26 mouse cellular contexts compared by ENCODE assay signal in genomic region chr1:191099772-191100291, GRCm38 (mm10). TPM values are rescaled to one million over a fixed set of nuclear protein-coding genes. Genes with fewer than 3 reads are reported as not detected.
DNase-seq lines count a peak whose midpoint lies in the region; ATAC-seq and TF ChIP-seq lines count a peak whose summit lies in the region.
"Had no signal": no experiment of that assay in that cellular context is flagged by ENCODE, and none has a peak within 500 bp of the region (broad histone marks: within the 10 kb centered on the region; RNA-seq: fewer than 3 reads in every experiment).

No protein-coding gene starts in this region.

- no peaks in the 10 kb centered on the region for H3K9me3 ChIP-seq in intestine, embryonic 15.5 days
- H3K9me3 ChIP-seq in intestine, embryonic 16.5 days (ENCODE audit: control insufficient read depth, low read length), result no peaks in the 10 kb centered on the region
- H3K9me3 ChIP-seq in limb, embryonic 12.5 days, result 0 out of 2 replicates have a peak, but pooled peaks cover 4% of the 10 kb centered on the region
- no peaks in the 10 kb centered on the region for H3K9me3 ChIP-seq in limb, embryonic 10.5 days (replicated peaks)
- no peaks in the 10 kb centered on the region; the same call in 1 of the 2 replicates for H3K9me3 ChIP-seq in midbrain, embryonic 11.5 days (ENCODE audit: control insufficient read depth, low read length)
- H3K9me3 ChIP-seq in midbrain, postnatal 0 days (ENCODE audit: low read length), result no peaks in the 10 kb centered on the region
- H3K9me3 ChIP-seq in limb, embryonic 15.5 days, result no peaks in the 10 kb centered on the region
- H3K9me3 ChIP-seq: embryonic facial prominence, embryonic 13.5 days; embryonic facial prominence, embryonic 15.5 days; forebrain, embryonic 10.5 days had no signal

- no peak for DNase-seq in limb, embryonic 10.5 days (ENCODE audit: low spot score)
- DNase-seq in midbrain, embryonic 11.5 days (ENCODE audit: low spot score, missing footprints), result peak; percentile 73
- no peak for DNase-seq in midbrain, postnatal 0 days (ENCODE audit: low spot score)
- no peak for DNase-seq in heart, adult 9 months (ENCODE audit: low spot score in 2 of 2)
- DNase-seq: adrenal gland, adult 2 months; adrenal gland, postnatal 10 days; adrenal gland, postnatal 25 days; B cell, adult 2 months; cerebellum, adult 11 months; cerebellum, adult 18-20 months; cerebellum, adult 8-10 months; cerebellum, adult 9-11 months; cerebellum, postnatal 14 days; cerebellum, postnatal 36 days; embryo, embryonic 11 days had no signal

- H3K9ac ChIP-seq in intestine, embryonic 15.5 days, result no peak overlapping the region
- no peak overlapping the region for H3K9ac ChIP-seq in intestine, embryonic 16.5 days (ENCODE audit: low read depth, low read length)
- H3K9ac ChIP-seq in limb, embryonic 12.5 days (replicated peaks), result no peak overlapping the region
- H3K9ac ChIP-seq in midbrain, embryonic 11.5 days (ENCODE audit: low read length), result no peak overlapping the region
- no peak overlapping the region for H3K9ac ChIP-seq in midbrain, postnatal 0 days (replicated peaks; ENCODE audit: low read length, poor library complexity, severe bottlenecking)
- no peak overlapping the region for H3K9ac ChIP-seq in limb, embryonic 15.5 days
- H3K9ac ChIP-seq: embryonic facial prominence, embryonic 15.5 days; forebrain, embryonic 12.5 days had no signal

- 72% methylated on average over 5 of the region's 5 CpGs for WGBS in intestine, embryonic 15.5 days
- 75% methylated on average over 5 of the region's 5 CpGs for whole genome bisulfite sequencing in intestine, embryonic 16.5 days
- WGBS in limb, embryonic 12.5 days, result 71% methylated on average over 5 of the region's 5 CpGs
- 72% methylated on average over 5 of the region's 5 CpGs for WGBS in limb, embryonic 10.5 days
- WGBS in midbrain, embryonic 11.5 days, result 80% methylated on average over 5 of the region's 5 CpGs
- WGBS in midbrain, postnatal 0 days, result 80% methylated on average over 5 of the region's 5 CpGs
- WGBS in limb, embryonic 15.5 days, result 45% methylated on average over 5 of the region's 5 CpGs

- ATAC-seq in intestine, embryonic 15.5 days, result no peak
- no peak for ATAC-seq in intestine, embryonic 16.5 days
- ATAC-seq in limb, embryonic 12.5 days (ENCODE audit: insufficient number of reproducible peaks, insufficient read depth, low FRiP score, low TSS enrichment, low read depth), result no peak
- ATAC-seq in midbrain, embryonic 11.5 days (ENCODE audit: low FRiP score), result no peak
- no peak for ATAC-seq in midbrain, postnatal 0 days (ENCODE audit: low FRiP score)
- ATAC-seq in limb, embryonic 15.5 days (ENCODE audit: insufficient number of reproducible peaks, low FRiP score, low TSS enrichment, low read depth), result no peak
- ATAC-seq: CD4-positive, CD25-positive, alpha-beta regulatory T cell, adult 4 months; forebrain, embryonic 14.5 days had no signal

- H3K4me2 ChIP-seq in intestine, embryonic 15.5 days (replicated peaks), result 0 out of 2 replicates have a peak overlapping the region, but pooled peaks have one; percentile 97
- no peak overlapping the region for H3K4me2 ChIP-seq in intestine, embryonic 16.5 days (ENCODE audit: low read depth, low read length)
- H3K4me2 ChIP-seq in limb, embryonic 12.5 days, result 0 out of 2 replicates have a peak overlapping the region, but pooled peaks have one; percentile 97
- no peak overlapping the region for H3K4me2 ChIP-seq in midbrain, embryonic 11.5 days
- no peak overlapping the region for H3K4me2 ChIP-seq in midbrain, postnatal 0 days (ENCODE audit: low read depth, low read length, poor library complexity, severe bottlenecking)
- H3K4me2 ChIP-seq in limb, embryonic 15.5 days, result 0 out of 2 replicates have a peak overlapping the region, but pooled peaks have one; percentile 1

- no peak overlapping the region for H3K27ac ChIP-seq in intestine, embryonic 15.5 days
- H3K27ac ChIP-seq in intestine, embryonic 16.5 days (ENCODE audit: low read length), result no peak overlapping the region
- no peak overlapping the region for H3K27ac ChIP-seq in limb, embryonic 12.5 days
- no peak overlapping the region for H3K27ac ChIP-seq in limb, embryonic 10.5 days
- no peak overlapping the region for H3K27ac ChIP-seq in midbrain, embryonic 11.5 days (ENCODE audit: low read depth, low read length)
- no peak overlapping the region for H3K27ac ChIP-seq in midbrain, postnatal 0 days (ENCODE audit: low read depth, low read length)
- H3K27ac ChIP-seq in limb, embryonic 15.5 days, result no peak overlapping the region
- H3K27ac ChIP-seq: embryonic facial prominence, embryonic 13.5 days; embryonic facial prominence, embryonic 15.5 days; forebrain, embryonic 10.5 days; forebrain, embryonic 12.5 days had no signal

- H3K36me3 ChIP-seq in intestine, embryonic 15.5 days, result no peaks in the 10 kb centered on the region
- no peaks in the 10 kb centered on the region for H3K36me3 ChIP-seq in intestine, embryonic 16.5 days (ENCODE audit: control insufficient read depth, insufficient read depth, low read length)
- no peaks in the 10 kb centered on the region for H3K36me3 ChIP-seq in limb, embryonic 12.5 days
- H3K36me3 ChIP-seq in limb, embryonic 10.5 days, result no peaks in the 10 kb centered on the region
- no peaks in the 10 kb centered on the region for H3K36me3 ChIP-seq in midbrain, embryonic 11.5 days (ENCODE audit: control insufficient read depth, insufficient read depth, low read length)
- no peaks in the 10 kb centered on the region for H3K36me3 ChIP-seq in midbrain, postnatal 0 days (ENCODE audit: insufficient read depth, low read length)
- H3K36me3 ChIP-seq in limb, embryonic 15.5 days, result no peaks in the 10 kb centered on the region
- H3K36me3 ChIP-seq: embryonic facial prominence, embryonic 13.5 days; embryonic facial prominence, embryonic 15.5 days; forebrain, embryonic 10.5 days; forebrain, embryonic 12.5 days had no signal

- no peak for TF ChIP-seq CTCF in midbrain, postnatal 0 days (IDR thresholded peaks at IDR 0.05)

- peaks cover 17% of the 10 kb centered on the region; the same call in 1 of the 2 replicates for H3K4me1 ChIP-seq in intestine, embryonic 15.5 days (replicated peaks)
- peaks cover 15% of the 10 kb centered on the region for H3K4me1 ChIP-seq in intestine, embryonic 16.5 days (ENCODE audit: control insufficient read depth, insufficient read depth, low read length)
- H3K4me1 ChIP-seq in limb, embryonic 12.5 days (replicated peaks), result peaks cover 22% of the 10 kb centered on the region
- peaks cover 30% of the 10 kb centered on the region for H3K4me1 ChIP-seq in limb, embryonic 10.5 days
- peaks cover 3% of the 10 kb centered on the region; the same call in 1 of the 2 replicates for H3K4me1 ChIP-seq in midbrain, embryonic 11.5 days (ENCODE audit: control insufficient read depth, insufficient read depth, low read length)
- H3K4me1 ChIP-seq in midbrain, postnatal 0 days (ENCODE audit: insufficient read depth, low read length), result 0 out of 2 replicates have a peak, but pooled peaks cover 4% of the 10 kb centered on the region
- H3K4me1 ChIP-seq in limb, embryonic 15.5 days, result peaks cover 27% of the 10 kb centered on the region

- H3K27me3 ChIP-seq in intestine, embryonic 15.5 days (replicated peaks), result peaks cover 10% of the 10 kb centered on the region
- H3K27me3 ChIP-seq in intestine, embryonic 16.5 days (replicated peaks; ENCODE audit: control insufficient read depth, insufficient read depth, low read length), result peaks cover 4% of the 10 kb centered on the region; the same call in 1 of the 2 replicates
- H3K27me3 ChIP-seq in limb, embryonic 12.5 days, result peaks cover 27% of the 10 kb centered on the region
- H3K27me3 ChIP-seq in limb, embryonic 10.5 days (ENCODE audit: low read depth, poor library complexity, severe bottlenecking), result peaks cover 33% of the 10 kb centered on the region
- H3K27me3 ChIP-seq in midbrain, embryonic 11.5 days (ENCODE audit: control insufficient read depth, insufficient read depth, low read length), result peaks cover 21% of the 10 kb centered on the region
- H3K27me3 ChIP-seq in midbrain, postnatal 0 days (ENCODE audit: insufficient read depth, low read length), result peaks cover 23% of the 10 kb centered on the region
- H3K27me3 ChIP-seq in limb, embryonic 15.5 days, result peaks cover 8% of the 10 kb centered on the region; the same call in 1 of the 2 replicates

- H3K4me3 ChIP-seq in intestine, embryonic 15.5 days (replicated peaks), result no peak overlapping the region
- H3K4me3 ChIP-seq in intestine, embryonic 16.5 days (ENCODE audit: low read length), result no peak overlapping the region
- H3K4me3 ChIP-seq in limb, embryonic 12.5 days (replicated peaks), result no peak overlapping the region
- no peak overlapping the region; the same call in 1 of the 2 replicates for H3K4me3 ChIP-seq in limb, embryonic 10.5 days
- no peak overlapping the region for H3K4me3 ChIP-seq in midbrain, embryonic 11.5 days (ENCODE audit: low read depth, low read length)
- H3K4me3 ChIP-seq in midbrain, postnatal 0 days (ENCODE audit: low read depth, low read length), result no peak overlapping the region
- no peak overlapping the region for H3K4me3 ChIP-seq in limb, embryonic 15.5 days
- H3K4me3 ChIP-seq: embryonic facial prominence, embryonic 15.5 days; erythroblast, embryonic 14.5 days; forebrain, embryonic 10.5 days; forebrain, embryonic 12.5 days had no signal

RNA-seq across cellular contexts. Expression of gene Batf3, which starts 2.2 kb away (rescaled TPM):
- polyA plus RNA-seq in intestine, embryonic 15.5 days (2015; fragmentation: Nextera tagmentation; extraction: Ambion mirVana), result 7.2 and 10.5 TPM in 2 replicates
- 8.4 and 9.0 TPM in 2 replicates for polyA plus RNA-seq in intestine, embryonic 16.5 days (2015; fragmentation: Nextera tagmentation; extraction: Ambion mirVana)
- 11.0 and 12.2 TPM in 2 replicates for polyA plus RNA-seq in limb, embryonic 12.5 days (2016; fragmentation: Nextera tagmentation; extraction: Ambion mirVana)
- 8.1 and 11.1 TPM in 2 replicates for polyA plus RNA-seq in limb, embryonic 10.5 days (2016; fragmentation: Nextera tagmentation; extraction: Ambion mirVana)
- polyA plus RNA-seq in midbrain, embryonic 11.5 days (2014; fragmentation: Nextera tagmentation; extraction: Ambion mirVana), result 2.9 and 3.5 TPM in 2 replicates
- 1.3 and 4.9 TPM in 2 replicates for total RNA-seq in midbrain, postnatal 0 days (2014; rRNA removed)
- polyA plus RNA-seq in midbrain, postnatal 0 days (2015; fragmentation: Nextera tagmentation; extraction: Ambion mirVana), result 1.3 and 1.6 TPM in 2 replicates
- 9.8 and 12.8 TPM in 2 replicates for polyA plus RNA-seq in limb, embryonic 15.5 days (2015; fragmentation: Nextera tagmentation; extraction: Ambion mirVana)
- polyA plus RNA-seq: CD4-positive, CD25-positive, alpha-beta regulatory T cell, adult 4 months had no signal

RNA-seq across cellular contexts. Expression of gene Nsl1, which starts 37.0 kb away (rescaled TPM):
- polyA plus RNA-seq in intestine, embryonic 15.5 days (2015; fragmentation: Nextera tagmentation; extraction: Ambion mirVana), result 17.0 and 18.8 TPM in 2 replicates
- polyA plus RNA-seq in intestine, embryonic 16.5 days (2015; fragmentation: Nextera tagmentation; extraction: Ambion mirVana), result 14.0 and 16.2 TPM in 2 replicates
- polyA plus RNA-seq in limb, embryonic 12.5 days (2016; fragmentation: Nextera tagmentation; extraction: Ambion mirVana), result 31.3 and 33.2 TPM in 2 replicates
- polyA plus RNA-seq in limb, embryonic 10.5 days (2016; fragmentation: Nextera tagmentation; extraction: Ambion mirVana), result 36.3 and 37.5 TPM in 2 replicates
- 21.9 and 22.8 TPM in 2 replicates for polyA plus RNA-seq in midbrain, embryonic 11.5 days (2014; fragmentation: Nextera tagmentation; extraction: Ambion mirVana)
- total RNA-seq in midbrain, postnatal 0 days (2014; rRNA removed), result 1.6 and 1.9 TPM in 2 replicates
- 1.8 and 1.9 TPM in 2 replicates for polyA plus RNA-seq in midbrain, postnatal 0 days (2015; fragmentation: Nextera tagmentation; extraction: Ambion mirVana)
- polyA plus RNA-seq in limb, embryonic 15.5 days (2015; fragmentation: Nextera tagmentation; extraction: Ambion mirVana), result 16.8 and 19.4 TPM in 2 replicates

RNA-seq across cellular contexts. Expression of gene Tatdn3, which starts 37.1 kb away (rescaled TPM):
- 11.9 and 12.6 TPM in 2 replicates for polyA plus RNA-seq in intestine, embryonic 15.5 days (2015; fragmentation: Nextera tagmentation; extraction: Ambion mirVana)
- 13.4 and 13.9 TPM in 2 replicates for polyA plus RNA-seq in intestine, embryonic 16.5 days (2015; fragmentation: Nextera tagmentation; extraction: Ambion mirVana)
- 16.2 TPM in 2 replicates for polyA plus RNA-seq in limb, embryonic 12.5 days (2016; fragmentation: Nextera tagmentation; extraction: Ambion mirVana)
- polyA plus RNA-seq in limb, embryonic 10.5 days (2016; fragmentation: Nextera tagmentation; extraction: Ambion mirVana), result 10.4 and 12.5 TPM in 2 replicates
- 11.3 and 11.6 TPM in 2 replicates for polyA plus RNA-seq in midbrain, embryonic 11.5 days (2014; fragmentation: Nextera tagmentation; extraction: Ambion mirVana)
- 21.5 and 39.0 TPM in 2 replicates for total RNA-seq in midbrain, postnatal 0 days (2014; rRNA removed)
- 12.8 and 14.7 TPM in 2 replicates for polyA plus RNA-seq in midbrain, postnatal 0 days (2015; fragmentation: Nextera tagmentation; extraction: Ambion mirVana)
- 12.6 and 14.2 TPM in 2 replicates for polyA plus RNA-seq in limb, embryonic 15.5 days (2015; fragmentation: Nextera tagmentation; extraction: Ambion mirVana)

Comparison
In these comparisons a context has a peak if more than half of its experiments do, and no peak if none do; other contexts are left out.
1. H3K4me2 ChIP-seq: peak in intestine, embryonic 15.5 days (single experiment), limb, embryonic 12.5 days (single experiment) and limb, embryonic 15.5 days (single experiment); none in intestine, embryonic 16.5 days (single experiment), midbrain, embryonic 11.5 days (single experiment) and midbrain, postnatal 0 days (single experiment).